Mouse (Mus musculus) small intestine, adult 2 months (tissue): Measurements from ENCODE around the gene Prkag3. TPM values are rescaled to one million over a fixed set of nuclear protein-coding genes. Genes with fewer than 3 reads are reported as not detected.

ENCODE experiments used
- H3K27ac ChIP-seq: fragments of 200-500 bp; 2 replicates; pipeline ENCODE4 v1.5.1; 2012; ENCODE audit warnings: low read depth, low read length, control low read depth, inconsistent platforms; ENCODE audit not compliant: insufficient read depth
- H3K27me3 ChIP-seq: fragments of 200-500 bp; 2 replicates; pipeline ENCODE4 v1.6.1; 2012; ENCODE audit warnings: mild to moderate bottlenecking, moderate library complexity, low read length, inconsistent platforms; ENCODE audit not compliant: control insufficient read depth, insufficient read depth
- H3K36me3 ChIP-seq: fragments of 200-500 bp; 2 replicates; pipeline ENCODE4 v1.6.1; 2012; ENCODE audit warnings: mild to moderate bottlenecking, low read length, control low read depth, inconsistent platforms; ENCODE audit not compliant: control insufficient read depth, insufficient read depth
- H3K4me1 ChIP-seq: fragments of 200-500 bp; 2 replicates; pipeline ENCODE4 v1.6.1; 2012; ENCODE audit warnings: low read length, inconsistent platforms, mixed read lengths; ENCODE audit not compliant: control insufficient read depth, insufficient read depth, insufficient read length
- H3K4me3 ChIP-seq: fragments of 200-500 bp; 2 replicates; pipeline ENCODE4 v1.5.1; 2012; ENCODE audit warnings: low read depth, mild to moderate bottlenecking, control low read depth, inconsistent platforms, low read length, moderate library complexity
- CTCF ChIP-seq: fragments of 200-500 bp; IDR thresholded peaks from 2 replicates; pipeline ENCODE4 v1.5.1; 2012; ENCODE audit warnings: low read depth, mild to moderate bottlenecking, control low read depth, inconsistent platforms, low read length, moderate library complexity, mixed read lengths; ENCODE audit not compliant: insufficient replicate concordance, insufficient read length; ENCODE audit errors: extremely low read depth
- POLR2A ChIP-seq: fragments of 200-500 bp; IDR thresholded peaks from 2 replicates; pipeline ENCODE4 v1.6.1; 2012; ENCODE audit warnings: low read depth, mild to moderate bottlenecking, control low read depth, inconsistent platforms, low read length, moderate library complexity
- WGBS: fragments of 180-500 bp; shearing (Covaris S2); methylation state at CpG from one replicate; pipeline ENCODE4 v1.1.7; 2018; 5-methylcytosine and 5-hydroxymethylcytosine counted together
- polyA plus RNA-seq: library from polyadenylated mRNA; depleted of rRNA; stranded (reverse); fragments of >200 nt; gene quantifications from 2 replicates; pipeline ENCODE4 v1.2.3, GENCODE M21; 2012

The Prkag3 gene
- polyA plus RNA-seq, 1 experiment: 1.5 TPM

DNA sequence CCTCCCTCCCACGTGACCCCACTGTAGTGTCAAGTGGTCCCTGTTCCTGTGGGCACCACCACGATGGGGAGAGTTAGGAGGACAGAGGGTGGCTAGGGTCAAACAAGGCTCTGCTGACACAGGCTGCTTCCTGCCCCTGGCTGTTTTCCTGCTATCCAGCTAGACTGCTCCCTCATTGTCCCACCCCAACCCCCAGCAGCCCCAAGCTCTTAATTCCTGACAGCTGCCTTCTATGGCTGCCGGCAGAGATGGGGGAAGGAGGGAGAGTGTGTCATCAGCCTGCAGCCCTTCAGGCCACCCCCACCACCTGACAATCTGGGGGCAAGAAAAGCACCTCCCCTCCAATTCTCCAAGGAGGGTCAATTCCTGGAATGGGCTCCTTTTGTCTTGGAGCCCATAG lies 41.1 kb upstream of the Prkag3 start:
- TF ChIP-seq CTCF (no peak), POLR2A (no peak)
- Histone ChIP-seq H3K36me3 (no peaks in the 10 kb centered on the region), H3K27me3 (peaks cover 58% of the 10 kb centered on the region), H3K4me1 (no peaks in the 10 kb centered on the region; the same call in 1 of the 2 replicates), H3K4me3 (no peak overlapping the region), H3K27ac (no peak overlapping the region)
- WGBS: 32% methylated on average over 3 of the region's 3 CpGs

- Histone ChIP-seq H3K4me1 (peaks cover 7% of the 10 kb centered on the region), H3K4me3 (no peak overlapping the region), H3K27me3 (peaks cover 55% of the 10 kb centered on the region), H3K27ac (no peak overlapping the region), H3K36me3 (no peaks in the 10 kb centered on the region)
- TF ChIP-seq POLR2A (no peak), CTCF (0 out of 2 replicates have a peak, but pooled peaks have one; percentile 4)
- WGBS: 19% methylated on average over 6 of the region's 6 CpGs
Observed at GRCm38 (mm10) chr1:74788603-74789176, 39.7 kb upstream of the Prkag3 start.

DNA sequence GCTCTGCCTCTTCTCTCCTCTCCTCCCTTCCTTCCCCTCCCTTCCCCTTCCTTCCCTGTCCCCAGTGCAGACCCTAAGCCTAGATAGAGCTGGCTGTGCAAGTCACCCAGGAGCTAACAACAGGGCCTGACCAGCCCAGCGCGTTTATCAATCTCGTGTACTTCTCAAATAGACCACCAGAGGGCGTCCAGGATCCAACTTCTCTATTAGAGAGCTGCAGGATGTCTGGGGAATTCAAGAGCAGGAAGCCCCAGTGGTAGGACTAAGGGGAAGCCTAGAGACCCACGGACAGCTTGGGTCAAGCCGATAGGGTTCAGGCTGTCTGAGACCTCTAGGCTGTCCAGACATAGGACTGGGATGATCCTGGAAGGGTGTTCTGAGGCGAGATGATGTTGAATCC lies 38.8 kb upstream of the Prkag3 start:
- Histone ChIP-seq H3K27ac (no peak overlapping the region), H3K4me1 (peaks cover 7% of the 10 kb centered on the region), H3K27me3 (peaks cover 52% of the 10 kb centered on the region), H3K4me3 (no peak overlapping the region), H3K36me3 (no peaks in the 10 kb centered on the region)
- 6% methylated on average over 7 of the region's 7 CpGs for WGBS
- TF ChIP-seq CTCF (peak; percentile 73; the same call in 1 of the 2 replicates), POLR2A (no peak)

DNA sequence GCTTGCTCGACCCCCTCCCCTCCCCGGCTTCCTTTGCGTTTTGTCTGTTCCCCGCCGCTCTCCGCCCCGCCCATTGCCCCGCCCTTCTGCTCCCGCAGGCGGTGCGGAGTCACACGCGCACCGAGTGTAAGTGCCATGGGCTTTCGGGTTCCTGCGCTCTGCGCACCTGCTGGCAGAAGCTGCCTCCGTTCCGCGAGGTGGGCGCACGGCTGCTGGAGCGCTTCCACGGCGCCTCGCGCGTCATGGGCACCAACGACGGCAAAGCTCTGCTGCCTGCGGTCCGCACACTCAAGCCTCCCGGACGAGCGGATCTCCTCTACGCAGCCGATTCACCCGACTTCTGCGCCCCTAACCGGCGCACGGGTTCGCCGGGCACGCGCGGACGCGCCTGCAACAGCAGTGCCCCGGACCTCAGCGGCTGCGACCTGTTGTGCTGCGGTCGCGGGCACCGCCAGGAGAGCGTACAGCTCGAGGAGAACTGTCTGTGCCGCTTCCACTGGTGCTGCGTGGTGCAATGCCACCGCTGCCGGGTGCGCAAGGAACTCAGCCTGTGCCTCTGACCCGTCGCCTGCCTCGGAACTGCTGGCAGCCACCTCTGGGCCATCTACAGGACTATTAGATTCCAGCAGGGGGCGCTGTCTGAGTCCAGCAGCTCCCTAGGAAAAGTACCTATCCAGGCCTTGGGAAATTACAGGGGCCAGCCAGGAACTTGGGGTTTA lies 35.2 kb upstream of the Prkag3 start:
- Histone ChIP-seq H3K27me3 (peaks cover 34% of the 10 kb centered on the region), H3K4me1 (peaks cover 11% of the 10 kb centered on the region), H3K36me3 (no peaks in the 10 kb centered on the region), H3K4me3 (peak overlapping the region; percentile 56), H3K27ac (no peak overlapping the region)
- under 1% methylated on average over 67 of the region's 67 CpGs for WGBS
- TF ChIP-seq CTCF (peak; percentile 65; the same call in 1 of the 2 replicates), POLR2A (no peak)

DNA sequence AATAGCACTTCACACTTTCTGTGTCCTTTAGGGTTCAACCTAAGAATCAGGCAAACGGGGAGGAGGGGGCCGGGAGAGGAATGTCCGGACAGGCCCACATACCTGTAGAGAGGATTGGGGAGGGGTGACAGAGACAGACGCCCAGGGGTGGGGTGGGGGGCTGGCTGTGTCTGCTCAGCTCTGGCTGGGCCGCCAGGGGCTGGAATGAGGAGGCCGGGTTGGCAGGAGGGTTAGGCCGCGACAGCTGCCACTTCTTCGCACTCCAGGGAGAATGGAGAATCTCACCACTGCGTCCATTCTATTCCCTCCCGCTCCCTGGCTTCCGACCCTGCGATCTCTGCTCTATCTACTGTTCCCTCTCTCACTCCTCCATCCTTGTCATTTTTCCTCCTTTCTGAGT lies 34.5 kb upstream of the Prkag3 start:
- 9% methylated on average over 13 of the region's 13 CpGs for WGBS
- Histone ChIP-seq H3K4me3 (no peak overlapping the region; the same call in 1 of the 2 replicates), H3K36me3 (no peaks in the 10 kb centered on the region), H3K27me3 (peaks cover 30% of the 10 kb centered on the region), H3K4me1 (peaks cover 11% of the 10 kb centered on the region), H3K27ac (no peak overlapping the region)
- no peak for TF ChIP-seq CTCF

DNA sequence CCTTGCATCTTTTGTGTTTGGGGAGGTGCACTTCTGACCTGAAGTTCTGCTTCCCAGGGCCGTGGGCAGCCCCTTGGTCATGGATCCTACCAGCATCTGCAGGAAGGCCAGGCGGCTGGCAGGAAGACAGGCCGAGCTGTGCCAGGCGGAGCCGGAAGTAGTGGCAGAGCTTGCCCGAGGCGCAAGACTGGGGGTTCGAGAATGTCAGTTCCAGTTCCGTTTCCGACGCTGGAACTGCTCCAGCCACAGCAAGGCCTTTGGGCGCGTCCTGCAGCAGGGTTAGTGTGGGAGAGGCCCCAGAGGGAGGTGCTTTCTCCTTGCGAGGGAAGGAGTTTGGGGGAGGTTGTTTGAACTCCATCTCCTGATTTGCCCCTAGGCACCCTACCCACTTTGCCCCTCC lies 33.0 kb upstream of the Prkag3 start:
- WGBS: 24% methylated on average over 14 of the region's 14 CpGs
- Histone ChIP-seq H3K4me1 (peaks cover 11% of the 10 kb centered on the region), H3K4me3 (no peak overlapping the region), H3K27me3 (peaks cover 27% of the 10 kb centered on the region), H3K27ac (no peak overlapping the region), H3K36me3 (no peaks in the 10 kb centered on the region)
- TF ChIP-seq CTCF (no peak), POLR2A (no peak)

DNA sequence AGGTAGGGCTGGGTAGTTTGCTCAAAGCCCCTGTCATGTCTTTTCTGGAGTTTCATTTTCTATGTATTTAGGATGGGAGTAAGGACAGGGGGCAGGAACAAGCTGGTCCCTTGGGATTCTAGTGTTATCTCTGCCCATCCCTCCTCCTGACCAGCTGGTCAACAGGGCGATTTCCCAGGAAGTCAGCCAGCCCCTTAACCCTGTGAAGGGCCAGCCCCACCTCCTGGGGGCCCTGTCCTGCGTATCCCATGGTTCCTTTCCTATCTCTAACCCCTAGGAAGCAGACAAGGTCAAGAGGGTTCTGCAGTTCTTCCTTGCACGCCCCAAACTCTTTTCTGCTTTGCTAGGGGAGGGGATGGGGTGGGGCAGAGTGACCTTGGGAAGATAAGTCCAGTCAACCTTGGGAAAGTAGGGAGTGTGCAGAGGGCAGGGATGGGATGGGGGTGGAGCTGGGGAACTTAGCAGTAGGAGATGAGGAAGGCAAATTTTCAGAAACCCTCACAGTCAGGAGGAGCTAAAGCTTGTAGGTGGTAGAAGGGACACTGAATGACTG lies 30.0 kb upstream of the Prkag3 start:
- TF ChIP-seq CTCF (no peak), POLR2A (no peak)
- H3K36me3 ChIP-seq: no peaks in the 10 kb centered on the region
- 34% methylated on average over 3 of the region's 3 CpGs for WGBS
- no peak overlapping the region for H3K4me3 ChIP-seq
- H3K27ac ChIP-seq: no peak overlapping the region
- H3K27me3 ChIP-seq: peaks cover 25% of the 10 kb centered on the region
- peaks cover 6% of the 10 kb centered on the region; the same call in 1 of the 2 replicates for H3K4me1 ChIP-seq
